Mouse (Mus musculus): ENCODE measurements around the gene Slc45a2. TPM values are rescaled to one million over a fixed set of nuclear protein-coding genes. Genes with fewer than 3 reads are reported as not detected.

The Slc45a2 gene
- total RNA-seq, 2 experiments from 2014 or later: not detected

- DNase-seq: no peak
Measured at GRCm38 (mm10) chr15:11004646-11005045, 4.1 kb downstream of the Slc45a2 start.

- no peak for DNase-seq
Measured at GRCm38 (mm10) chr15:11008756-11009155, 8.2 kb downstream of the Slc45a2 start.

- DNase-seq: no peak
Measured at GRCm38 (mm10) chr15:11010976-11011548, 10.5 kb downstream of the Slc45a2 start.

- DNase-seq: no peak
Measured at GRCm38 (mm10) chr15:11014931-11015330, 14.4 kb downstream of the Slc45a2 start.

- no peak for DNase-seq
Measured at GRCm38 (mm10) chr15:11026801-11027561, 26.5 kb downstream of the Slc45a2 start.

DNA sequence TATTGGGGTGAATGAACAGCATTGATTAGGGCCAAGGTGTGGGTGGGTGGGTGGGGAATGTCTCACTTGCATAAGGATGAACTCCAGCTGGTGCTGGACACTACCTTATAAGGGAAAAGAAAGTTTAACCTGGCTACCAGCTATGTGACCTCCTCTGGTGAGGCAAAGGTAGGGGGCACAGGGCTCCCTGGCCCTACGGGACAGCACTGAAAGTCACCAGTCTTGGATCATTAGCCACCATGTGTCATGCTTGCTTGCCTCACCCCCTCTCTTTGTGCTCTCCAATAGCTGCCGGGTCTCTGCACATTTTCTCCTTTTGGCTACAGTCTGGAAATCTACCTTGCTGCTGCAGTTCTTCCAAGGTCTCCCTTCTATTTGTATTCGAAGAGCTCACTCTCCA is 29.7 kb downstream of the Slc45a2 start:
- no peak for DNase-seq

GRCm38 (mm10) chr15:11035947-11036474 is 35.5 kb downstream of the Slc45a2 start:
- DNase-seq: no peak

GRCm38 (mm10) chr15:11036535-11037375 is 36.2 kb downstream of the Slc45a2 start:
- no peak for DNase-seq

- DNase-seq: no peak
Measured at GRCm38 (mm10) chr15:11037376-11037695, 36.8 kb downstream of the Slc45a2 start.

GRCm38 (mm10) chr15:11037711-11038110 is 37.2 kb downstream of the Slc45a2 start, which contains the start of gene Rxfp3:
TSS of gene Rxfp3 (minus strand) at chr15:11037991.
- DNase-seq: no peak

- DNase-seq: peak; percentile 17 to 80
Measured at GRCm38 (mm10) chr15:11038476-11038875, 38.0 kb downstream of the Slc45a2 start.

DNA sequence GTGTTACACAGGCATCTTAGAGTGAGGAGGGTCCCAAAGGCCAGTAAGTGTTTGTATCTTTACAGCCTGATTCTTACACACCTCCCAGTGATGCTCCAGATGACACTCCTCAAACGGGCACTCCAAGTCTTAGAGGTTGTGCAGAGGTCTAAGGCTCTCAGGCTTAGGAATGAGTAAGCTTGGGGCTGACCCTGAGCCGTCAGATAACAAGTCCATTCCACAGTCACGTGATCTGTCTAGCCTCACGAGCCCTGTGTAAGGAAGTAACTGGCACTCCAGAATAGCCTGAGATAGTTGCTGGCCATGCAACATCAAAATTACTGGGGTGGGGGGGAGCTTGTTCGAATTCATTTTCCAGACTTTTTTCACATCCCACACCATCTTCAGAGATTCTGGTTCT is 39.5 kb downstream of the Slc45a2 start:
- no peak for DNase-seq

DNA sequence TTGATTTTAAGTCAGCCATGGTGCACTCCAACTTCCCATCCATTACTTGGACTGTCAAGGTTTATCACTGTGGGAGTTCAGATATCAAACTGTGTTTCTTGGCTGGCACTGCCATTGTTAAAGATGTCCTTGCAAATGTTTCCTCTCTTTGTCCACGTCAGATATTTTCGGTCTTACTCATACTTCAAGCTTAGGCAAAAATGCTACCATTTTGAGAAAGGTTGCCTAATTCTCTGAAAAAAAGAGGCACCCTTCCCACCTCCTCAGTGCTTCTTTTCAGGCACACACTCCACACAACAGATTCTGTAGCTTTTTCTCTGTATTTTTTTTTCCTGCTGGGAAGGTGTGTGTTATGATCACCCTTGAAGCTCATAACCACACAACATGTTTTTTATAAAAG is 40.7 kb downstream of the Slc45a2 start:
- no peak for DNase-seq

DNA sequence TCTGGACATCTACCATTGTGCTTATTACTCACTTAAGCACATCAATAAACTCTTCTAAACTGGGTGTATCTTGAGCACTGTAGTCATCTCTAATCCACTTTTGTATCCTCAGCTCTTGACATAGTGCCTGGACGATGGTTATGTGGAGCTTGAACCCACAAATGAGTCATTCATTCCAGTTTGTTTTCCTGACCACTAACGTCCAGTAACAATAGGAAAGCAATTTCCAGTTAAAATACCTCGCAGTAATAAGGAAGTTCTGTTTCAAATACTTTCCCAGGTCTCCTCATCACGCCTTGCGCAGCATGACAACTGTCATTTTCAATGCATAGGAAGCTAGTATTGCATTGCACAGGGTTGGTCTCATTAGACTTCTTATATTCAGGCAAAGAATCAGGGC is 42.3 kb downstream of the Slc45a2 start:
- no peak for DNase-seq

DNA sequence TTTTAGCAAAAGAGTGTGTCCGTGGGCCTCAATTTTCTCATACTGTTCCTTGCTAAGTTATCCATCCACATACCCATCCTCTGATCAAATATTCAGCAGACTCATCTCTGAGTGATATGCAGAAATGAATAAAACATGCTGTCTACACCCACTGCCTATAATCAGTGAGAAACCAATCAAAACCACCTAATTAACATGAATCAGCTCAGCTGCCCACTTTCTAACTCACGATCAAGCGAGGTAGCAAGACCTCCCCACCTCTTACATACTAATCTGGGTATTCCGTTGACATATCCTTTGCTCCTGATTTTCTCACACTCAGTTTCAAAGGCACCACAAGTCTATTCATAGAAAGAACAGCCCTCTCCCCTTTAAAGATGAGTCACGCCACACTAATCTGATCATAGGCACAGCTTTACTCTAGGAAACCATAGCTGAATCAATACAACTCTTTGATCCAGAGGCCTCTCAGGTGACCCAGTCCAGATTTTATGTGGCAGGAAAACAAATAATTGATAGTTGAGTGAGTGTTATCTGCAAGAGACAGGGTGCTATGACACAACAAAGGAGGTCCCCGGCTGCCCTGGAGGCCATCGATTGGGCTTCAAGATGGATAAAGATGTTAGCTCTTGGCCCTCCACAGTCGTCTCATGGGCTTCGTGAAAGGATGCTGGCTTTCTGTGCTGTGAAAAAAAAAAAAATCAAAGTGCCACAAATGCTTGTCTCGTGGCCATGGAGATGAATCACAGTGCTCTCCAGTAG is 53.3 kb downstream of the Slc45a2 start:
- no peak for DNase-seq

GRCm38 (mm10) chr15:11054440-11055080 is 54.0 kb downstream of the Slc45a2 start:
- no peak for DNase-seq

DNA sequence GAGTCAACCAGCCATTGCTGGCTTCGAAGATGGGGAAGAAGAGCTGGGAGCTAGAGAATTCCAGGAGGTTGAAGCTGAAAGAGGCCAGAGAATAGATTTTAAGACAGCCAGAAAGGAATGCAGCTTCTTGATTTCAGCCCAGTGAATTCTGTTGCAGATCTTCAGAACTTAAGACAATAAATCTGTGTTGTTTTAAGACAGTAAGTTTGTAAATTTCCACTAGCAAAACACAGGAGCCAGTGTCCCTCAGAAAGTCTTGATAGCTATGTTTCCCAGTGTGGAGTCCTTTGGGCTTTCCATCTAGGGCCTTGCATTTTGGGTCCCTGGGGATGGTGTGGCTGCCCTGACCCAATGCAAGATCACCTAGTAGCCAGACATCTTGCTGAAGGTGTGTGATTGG is 62.4 kb downstream of the Slc45a2 start:
- no peak for DNase-seq

GRCm38 (mm10) chr15:11064160-11064557 is 63.6 kb downstream of the Slc45a2 start:
- no peak for DNase-seq

GRCm38 (mm10) chr15:11064558-11065411 is 64.3 kb downstream of the Slc45a2 start, which contains the start of gene Adamts12:
TSS of gene Adamts12 (plus strand) at chr15:11064790.
- DNase-seq: peak; percentile 86 to 90

DNA sequence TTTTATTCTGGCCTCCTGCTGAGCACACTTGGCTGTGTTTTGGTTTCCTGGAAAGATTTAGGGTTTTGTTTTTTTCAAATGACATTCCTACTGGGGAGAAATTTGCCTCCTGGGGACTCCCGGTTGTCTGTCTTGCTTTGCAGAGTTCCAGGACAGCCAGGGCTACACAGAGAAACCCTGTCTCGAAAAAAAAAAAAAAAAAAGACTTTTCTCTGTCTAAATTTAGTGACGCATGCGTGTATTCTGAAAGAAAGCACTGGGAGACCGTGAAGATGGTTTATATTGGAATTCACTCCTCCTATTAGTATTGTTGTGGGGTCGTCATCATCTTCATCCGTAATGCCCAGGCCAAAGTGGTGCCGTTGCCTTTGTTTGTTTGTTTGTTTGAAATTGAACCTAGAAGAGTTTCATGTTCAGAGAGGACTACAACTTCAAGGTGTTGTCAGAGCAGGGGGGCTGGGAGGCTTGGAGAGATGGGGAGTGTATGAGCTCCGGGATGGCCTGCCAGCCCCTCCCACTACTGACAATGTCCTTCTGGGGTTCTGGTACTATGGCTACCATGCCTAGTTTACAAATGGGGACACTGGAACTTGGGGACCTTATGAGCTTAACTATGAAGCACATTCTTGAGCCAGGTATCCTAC is 65.1 kb downstream of the Slc45a2 start:
- peak in 1 of 2 experiments; percentile 36 for DNase-seq
